Mouse (Mus musculus) embryonic facial prominence, embryonic 11.5 days (tissue): ENCODE data around the gene Wdr11. TPM values are rescaled to one million over a fixed set of nuclear protein-coding genes. Genes with fewer than 3 reads are reported as not detected.
A peak's percentile ranks its signal among the peaks of the same experiment; 100 is the strongest.

Source experiments
- ATAC-seq: fragments of 200-750 bp; cut with Nextera tagmentation; replicated peaks from 2 replicates; pipeline ENCODE4 v1.8.0; 2017; ENCODE audit warnings: low read depth; ENCODE audit not compliant: insufficient number of reproducible peaks, low FRiP score, low TSS enrichment
- DNase-seq: peaks from one replicate; pipeline ENCODE4 v3.0.0-alpha.2; 2015; ENCODE audit warnings: low spot score
- H3K27ac ChIP-seq: fragments of 300-500 bp; sonication (generic); replicated peaks from 2 replicates; pipeline ENCODE4 v1.5.1; 2014; ENCODE audit warnings: mild to moderate bottlenecking, low read depth, low read length, control low read depth
- H3K27me3 ChIP-seq: fragments of 300-500 bp; sonication (generic); 2 replicates; pipeline ENCODE4 v1.6.1; 2014; ENCODE audit warnings: mild to moderate bottlenecking, low read length, moderate library complexity, mixed read lengths; ENCODE audit not compliant: control insufficient read depth, insufficient read depth
- H3K36me3 ChIP-seq: fragments of 300-500 bp; sonication (generic); replicated peaks from 2 replicates; pipeline ENCODE4 v1.6.1; 2014; ENCODE audit warnings: low read depth, mild to moderate bottlenecking, low read length, moderate library complexity, mixed read lengths; ENCODE audit not compliant: control insufficient read depth, insufficient read depth
- H3K4me1 ChIP-seq: fragments of 300-500 bp; sonication (generic); 2 replicates; pipeline ENCODE4 v1.6.1; 2014; ENCODE audit warnings: low read length, mixed read lengths; ENCODE audit not compliant: control insufficient read depth, insufficient read depth
- H3K4me2 ChIP-seq: fragments of 300-500 bp; sonication (generic); 2 replicates; pipeline ENCODE4 v1.6.1; 2014; ENCODE audit warnings: low read depth, mild to moderate bottlenecking, control low read depth, low read length, moderate library complexity
- H3K4me3 ChIP-seq: fragments of 300-500 bp; sonication (generic); 2 replicates; pipeline ENCODE4 v1.5.1; 2014; ENCODE audit warnings: low read depth, low read length, control low read depth
- H3K9ac ChIP-seq: fragments of 300-500 bp; sonication (generic); replicated peaks from 2 replicates; pipeline ENCODE4 v1.6.1; 2014; ENCODE audit warnings: mild to moderate bottlenecking, control low read depth, low read length
- H3K9me3 ChIP-seq: fragments of 300-500 bp; sonication (generic); replicated peaks from 2 replicates; pipeline ENCODE4 v1.6.1; 2016; ENCODE audit warnings: mild to moderate bottlenecking, low read length, inconsistent platforms, mixed read lengths; ENCODE audit not compliant: control insufficient read depth
- WGBS: fragments of 180-500 bp; shearing (Covaris S2); extraction: QIAGEN DNeasy Blood & Tissue Kit; methylation state at CpG from one replicate; pipeline ENCODE4 v1.1.7; 2014; 5-methylcytosine and 5-hydroxymethylcytosine counted together
- polyA plus RNA-seq: library from polyadenylated mRNA; unstranded; fragments of >200 nt; fragmentation: Nextera tagmentation; extraction: Ambion mirVana; gene quantifications from 2 replicates; pipeline ENCODE4 v1.2.1, GENCODE M21; 2014

Wdr11 gene
- polyA plus RNA-seq, 1 experiment from 2014 or later, result 43.3 TPM

DNA sequence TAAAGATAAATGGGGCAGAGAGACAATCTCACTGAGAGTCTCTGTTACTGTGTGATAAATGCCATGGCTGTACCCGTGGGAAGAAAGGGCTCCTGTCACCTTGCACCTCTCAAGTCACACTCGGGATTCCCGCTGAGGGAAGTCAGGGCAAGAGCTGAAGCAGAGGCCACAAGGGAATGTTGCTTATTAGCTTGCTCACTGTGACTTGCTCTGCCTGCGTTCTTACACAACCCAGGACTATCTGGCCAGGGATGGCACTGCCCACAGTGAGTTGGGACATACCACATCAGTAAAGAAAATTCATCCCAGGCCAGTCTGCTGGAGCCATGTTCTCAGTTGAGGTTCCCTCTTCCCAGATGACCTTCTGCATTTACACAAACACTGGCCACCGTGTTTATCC, 29.5 kb downstream of the Wdr11 start:
- WGBS, result 91% methylated on average over 5 of the region's 5 CpGs
- Histone ChIP-seq H3K4me1 (no peaks in the 10 kb centered on the region), H3K9ac (no peak overlapping the region), H3K9me3 (no peaks in the 10 kb centered on the region), H3K4me3 (no peak overlapping the region), H3K4me2 (no peak overlapping the region), H3K36me3 (peaks cover 10% of the 10 kb centered on the region; the same call in 1 of the 2 replicates), H3K27ac (no peak overlapping the region), H3K27me3 (no peaks in the 10 kb centered on the region)
- ATAC-seq (no peak), DNase-seq (no peak)

DNA sequence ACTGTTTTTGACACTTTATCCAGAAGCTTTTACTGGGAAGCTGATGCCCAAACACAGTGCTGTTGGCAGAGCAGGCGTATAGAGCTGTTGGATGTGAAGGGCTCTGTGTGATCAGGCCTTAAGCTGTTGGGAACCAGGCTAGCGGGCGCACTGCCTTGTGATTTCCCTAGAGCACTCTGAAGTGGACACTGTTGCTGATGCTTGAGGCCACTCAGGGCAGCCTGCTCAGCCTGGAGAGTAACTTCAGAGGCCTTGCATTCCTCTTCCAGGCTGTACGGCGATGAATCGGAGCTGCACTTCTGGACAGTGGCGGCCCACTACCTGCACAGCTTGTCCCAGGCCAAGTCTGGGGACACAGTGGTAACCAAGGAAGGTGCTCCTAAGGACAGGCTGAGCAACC, 38.7 kb downstream of the Wdr11 start:
- no peak overlapping the region for H3K4me3 ChIP-seq
- ATAC-seq (no peak), DNase-seq (no peak)
- H3K9ac ChIP-seq, result no peak overlapping the region
- 95% methylated on average over 7 of the region's 7 CpGs for WGBS
- no peaks in the 10 kb centered on the region for H3K9me3 ChIP-seq
- H3K4me1 ChIP-seq, result no peaks in the 10 kb centered on the region
- H3K36me3 ChIP-seq, result no peaks in the 10 kb centered on the region; the same call in none of the 2 replicates
- no peak overlapping the region for H3K27ac ChIP-seq
- no peak overlapping the region for H3K4me2 ChIP-seq
- H3K27me3 ChIP-seq, result no peaks in the 10 kb centered on the region

DNA sequence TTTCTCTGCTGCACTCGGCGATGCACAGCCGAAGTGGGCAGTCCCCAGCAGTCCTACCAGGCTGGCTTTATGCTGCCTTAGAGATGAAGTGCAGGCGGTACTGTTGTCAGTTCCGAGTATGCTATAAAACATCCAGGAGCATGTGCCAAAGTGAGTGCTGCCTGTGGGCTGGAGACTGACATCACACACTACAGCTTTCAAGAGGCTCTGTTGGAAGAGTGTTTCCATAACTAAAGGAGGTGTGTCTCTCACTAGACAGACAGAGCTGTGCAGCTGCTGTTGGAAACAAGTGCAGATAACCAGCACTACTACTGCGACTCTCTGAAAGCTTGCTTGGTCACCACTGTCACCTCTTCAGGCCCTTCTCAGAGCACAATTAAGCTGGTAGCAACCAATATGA, 39.8 kb downstream of the Wdr11 start:
- H3K4me2 ChIP-seq, result no peak overlapping the region
- WGBS, result 91% methylated on average over 6 of the region's 6 CpGs
- H3K4me1 ChIP-seq, result no peaks in the 10 kb centered on the region
- ATAC-seq (no peak), DNase-seq (no peak)
- no peaks in the 10 kb centered on the region for H3K27me3 ChIP-seq
- H3K4me3 ChIP-seq, result no peak overlapping the region
- H3K9me3 ChIP-seq, result no peaks in the 10 kb centered on the region
- H3K9ac ChIP-seq, result no peak overlapping the region
- no peaks in the 10 kb centered on the region; the same call in none of the 2 replicates for H3K36me3 ChIP-seq
- H3K27ac ChIP-seq, result no peak overlapping the region

DNA sequence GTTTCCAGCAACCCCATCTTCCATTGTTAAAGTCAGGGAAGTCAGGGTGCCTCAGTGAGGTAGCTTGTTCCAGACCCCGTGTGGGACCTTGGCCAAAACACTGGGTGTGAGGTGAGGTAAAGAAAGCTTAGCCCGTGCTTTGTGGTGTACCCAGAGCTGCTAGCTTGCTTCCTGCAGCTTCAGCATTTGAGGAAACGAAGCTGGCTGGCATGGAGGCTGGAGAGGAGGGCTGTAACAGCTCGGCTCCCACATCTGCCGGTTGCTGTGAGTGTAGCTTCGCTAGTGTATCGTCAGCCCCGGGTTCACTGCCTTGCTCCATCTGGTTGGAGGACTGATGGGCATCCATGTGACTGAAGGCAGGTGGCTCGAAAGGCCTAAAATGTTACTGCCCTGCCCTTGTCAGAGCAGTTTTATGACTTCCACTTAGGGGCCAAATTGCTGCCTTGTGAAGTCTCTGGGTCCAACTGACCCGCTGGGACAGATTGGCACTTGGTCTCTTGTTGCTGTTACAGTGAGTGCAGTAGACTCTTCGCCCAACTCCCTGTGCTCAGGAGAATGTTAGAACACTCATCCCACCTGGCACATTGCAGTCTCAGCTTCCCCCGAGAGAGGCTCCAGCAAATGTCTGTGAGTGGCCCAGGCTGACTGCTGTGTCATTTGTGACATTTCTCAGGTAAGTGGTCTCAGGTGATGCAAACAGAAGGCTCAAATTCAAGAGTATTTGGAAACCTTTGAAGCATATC, 44.4 kb downstream of the Wdr11 start:
- H3K9ac ChIP-seq, result no peak overlapping the region
- no peak overlapping the region for H3K4me2 ChIP-seq
- 88% methylated on average over 12 of the region's 12 CpGs for WGBS
- no peaks in the 10 kb centered on the region for H3K9me3 ChIP-seq
- H3K4me1 ChIP-seq, result no peaks in the 10 kb centered on the region
- H3K27me3 ChIP-seq, result no peaks in the 10 kb centered on the region
- DNase-seq (no peak), ATAC-seq (no peak)
- H3K27ac ChIP-seq, result no peak overlapping the region
- no peak overlapping the region for H3K4me3 ChIP-seq
- H3K36me3 ChIP-seq, result no peaks in the 10 kb centered on the region; the same call in 1 of the 2 replicates

DNA sequence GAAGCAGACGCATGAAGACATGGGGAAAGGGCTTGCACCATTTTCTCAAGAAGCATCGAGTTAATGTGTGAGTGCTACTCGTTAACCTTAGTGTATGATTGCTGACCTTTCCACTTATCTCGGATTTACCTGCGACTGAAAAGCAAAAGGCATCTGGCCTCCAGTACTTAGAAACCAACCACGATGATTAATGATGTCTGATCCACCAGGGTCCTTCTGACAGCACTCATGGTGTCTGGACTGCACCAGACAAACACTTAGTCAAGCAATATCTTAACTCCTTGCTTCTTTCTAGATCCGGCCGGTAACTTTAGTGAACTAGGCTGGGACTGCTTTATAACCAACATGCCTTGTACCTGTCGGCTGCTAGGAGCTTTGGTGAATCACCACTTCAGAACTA, 45.3 kb downstream of the Wdr11 start:
- no peak overlapping the region for H3K4me3 ChIP-seq
- ATAC-seq, result no peak
- 69% methylated on average over 9 of the region's 9 CpGs for whole genome bisulfite sequencing
- no peak overlapping the region for H3K4me2 ChIP-seq
- H3K4me1 ChIP-seq, result no peaks in the 10 kb centered on the region
- DNase-seq, result no peak
- H3K9ac ChIP-seq, result no peak overlapping the region
- no peaks in the 10 kb centered on the region for H3K9me3 ChIP-seq
- H3K27me3 ChIP-seq, result no peaks in the 10 kb centered on the region
- H3K36me3 ChIP-seq, result no peaks in the 10 kb centered on the region
- no peak overlapping the region for H3K27ac ChIP-seq

DNA sequence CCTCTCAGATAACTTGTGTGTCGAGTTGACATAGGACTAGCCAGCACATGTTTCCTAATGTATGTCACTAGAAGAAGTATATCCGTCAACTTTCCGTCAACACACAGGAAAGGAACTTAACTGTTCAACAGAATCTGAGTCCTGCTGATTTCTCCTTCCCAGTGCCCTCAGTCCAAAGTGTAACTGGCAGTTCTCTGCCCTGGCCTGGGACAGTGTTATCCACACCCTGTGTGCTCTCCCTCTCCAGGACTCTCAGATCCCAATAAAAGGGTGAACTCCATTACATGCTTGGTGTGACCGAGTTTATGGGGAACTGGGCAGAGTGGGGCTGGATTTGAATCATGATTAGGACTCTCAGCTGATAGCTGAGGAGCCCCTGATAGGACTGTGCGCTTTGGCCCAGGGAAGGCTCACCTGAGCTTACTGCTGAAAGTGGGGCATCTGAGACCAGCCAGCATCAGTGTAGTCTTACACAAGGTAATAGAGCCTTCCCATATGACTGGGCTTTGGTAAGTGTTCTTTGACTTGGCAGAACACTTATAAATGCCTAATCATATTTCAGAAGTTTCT, 46.3 kb downstream of the Wdr11 start:
- Histone ChIP-seq H3K4me1 (no peaks in the 10 kb centered on the region), H3K4me3 (no peak overlapping the region)
- DNase-seq, result no peak

DNA sequence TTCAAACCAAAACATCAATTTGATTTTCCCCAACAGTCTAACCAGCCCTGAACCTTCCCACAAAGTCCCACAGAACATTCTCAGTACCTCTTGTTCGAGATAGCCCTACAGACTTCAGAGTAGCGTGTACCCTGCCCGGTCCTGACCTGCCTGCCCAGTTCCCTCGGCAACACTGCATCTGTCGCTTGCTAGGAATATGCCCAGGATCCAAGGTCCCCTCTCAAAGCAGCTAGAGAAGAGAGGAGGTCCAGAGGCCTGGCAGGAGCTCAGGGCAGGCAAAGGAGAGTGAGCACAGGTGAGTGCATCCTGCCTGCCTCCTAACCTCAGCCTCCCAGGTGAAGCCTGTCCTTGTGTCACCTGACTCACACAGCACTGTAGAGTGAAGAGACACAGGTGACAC, 47.3 kb downstream of the Wdr11 start:
- no peaks in the 10 kb centered on the region for H3K4me1 ChIP-seq
- no peak overlapping the region for H3K4me2 ChIP-seq
- no peaks in the 10 kb centered on the region for H3K27me3 ChIP-seq
- H3K9ac ChIP-seq, result no peak overlapping the region
- H3K9me3 ChIP-seq, result no peaks in the 10 kb centered on the region
- no peak overlapping the region for H3K4me3 ChIP-seq
- ATAC-seq, result no peak
- DNase-seq, result no peak
- H3K27ac ChIP-seq, result no peak overlapping the region
- no peaks in the 10 kb centered on the region for H3K36me3 ChIP-seq
- WGBS, result 93% methylated on average over 5 of the region's 5 CpGs

More for the DNA sequence above, 46.3 kb downstream of the Wdr11 start:
- 89% methylated on average over 5 of the region's 5 CpGs for WGBS
- Histone ChIP-seq H3K9ac (no peak overlapping the region), H3K27ac (no peak overlapping the region), H3K36me3 (no peaks in the 10 kb centered on the region), H3K27me3 (no peaks in the 10 kb centered on the region), H3K4me2 (no peak overlapping the region), H3K9me3 (no peaks in the 10 kb centered on the region)
- no peak for ATAC-seq

DNA sequence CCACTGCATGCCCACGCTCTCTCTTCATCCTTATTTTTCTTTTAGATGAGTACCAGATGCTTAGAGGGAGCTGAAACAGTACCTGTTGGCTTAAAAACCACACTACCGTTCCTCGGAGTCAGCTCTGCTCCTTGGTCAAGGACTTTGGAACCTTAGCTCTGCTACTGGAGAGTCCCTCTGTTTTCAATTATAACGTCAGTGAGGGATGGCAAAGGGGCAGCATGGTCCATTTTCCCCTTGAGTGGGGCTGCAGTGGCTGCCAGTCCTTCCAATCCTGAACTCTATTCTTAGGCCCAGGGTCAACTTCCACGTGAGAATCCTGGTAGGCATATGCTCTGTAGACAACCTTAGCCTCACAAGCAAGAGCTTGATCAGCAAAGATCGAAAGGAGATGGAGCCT, 48.2 kb downstream of the Wdr11 start:
- Histone ChIP-seq H3K27me3 (no peaks in the 10 kb centered on the region), H3K36me3 (no peaks in the 10 kb centered on the region), H3K4me2 (no peak overlapping the region), H3K4me1 (no peaks in the 10 kb centered on the region), H3K4me3 (no peak overlapping the region), H3K27ac (no peak overlapping the region), H3K9ac (no peak overlapping the region), H3K9me3 (no peaks in the 10 kb centered on the region)
- ATAC-seq (0 out of 2 replicates have a peak, but pooled peaks have one; percentile 29), DNase-seq (peak; percentile 53)
- WGBS, result 47% methylated on average over 6 of the region's 6 CpGs
